Mouse (Mus musculus) leukemia stem cell, adult 10-12 weeks (primary cell): ENCODE data around the gene Cgrrf1. TPM values are rescaled to one million over a fixed set of nuclear protein-coding genes. Genes with fewer than 3 reads are reported as not detected.

Source experiments
- polyA plus RNA-seq: library from polyadenylated mRNA; stranded (reverse); fragments of >175 nt; gene quantifications from 2 replicates; pipeline ENCODE4 v1.2.3, GENCODE M21; 2012; ENCODE audit warnings: low replicate concordance

Cgrrf1 gene
- polyA plus RNA-seq, result 7.5 and 20.8 TPM in 2 replicates

DNA sequence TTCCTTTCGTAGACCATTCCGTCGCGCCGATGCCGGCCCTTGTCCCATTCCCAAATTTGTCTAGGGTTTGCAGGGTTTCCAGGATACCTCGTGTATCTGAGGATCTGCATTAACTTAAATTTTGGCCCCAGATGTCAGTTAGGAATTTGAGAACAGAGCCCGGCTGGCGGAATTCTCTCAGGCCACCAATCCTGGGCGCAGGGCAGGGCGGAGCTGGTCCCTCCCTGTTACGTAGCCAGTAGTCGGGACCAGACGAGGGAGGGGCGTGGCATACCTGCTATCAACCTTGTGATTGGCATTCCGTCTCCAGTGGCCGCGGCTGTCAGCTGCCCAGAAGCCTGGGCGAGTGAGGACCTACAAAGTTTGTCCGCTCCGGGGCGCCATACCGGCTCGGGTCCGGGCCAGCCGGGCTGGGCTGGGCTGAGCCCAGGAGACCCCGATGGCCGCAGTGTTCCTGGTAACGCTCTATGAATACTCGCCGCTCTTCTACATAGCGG, at the start of gene Cgrrf1:
Gene Cgrrf1, plus strand, starts transcription at position 289 of the 497 bp plus-strand sequence.

DNA sequence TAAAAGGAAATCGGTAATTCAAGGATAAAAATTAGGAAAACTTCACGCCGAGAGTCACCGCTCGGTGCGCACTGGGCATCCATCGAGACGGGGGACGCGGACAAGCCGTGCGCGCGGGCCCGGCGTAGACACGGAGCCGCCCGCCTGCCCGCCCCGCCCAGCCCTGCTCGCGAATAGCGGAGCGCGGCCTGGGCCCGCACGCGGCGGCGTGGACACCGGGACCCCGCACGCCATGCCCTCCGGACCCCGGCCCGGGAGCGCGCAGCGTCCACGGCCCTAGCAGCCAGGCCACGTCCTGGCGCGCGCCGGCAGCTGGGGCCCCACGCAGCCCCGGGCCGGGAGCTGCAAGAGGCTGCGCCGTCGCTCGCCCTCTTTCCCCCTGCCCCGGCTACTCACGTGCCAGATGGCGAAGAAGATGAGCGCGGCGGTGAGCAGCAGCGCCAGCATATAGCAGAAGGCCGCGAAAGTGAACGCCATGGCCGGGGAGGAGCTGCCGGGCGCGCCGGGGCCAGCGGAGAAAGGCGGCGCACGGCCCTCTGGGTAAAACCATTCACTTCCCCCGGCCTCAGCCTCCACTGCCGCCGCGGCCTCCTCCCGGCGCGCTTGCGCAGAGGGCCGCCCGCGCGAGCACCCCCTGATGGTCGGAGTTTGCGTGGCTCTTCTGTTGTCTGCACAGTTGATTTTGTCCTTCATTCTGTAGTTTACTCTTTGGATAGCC, 44.0 kb upstream of the Cgrrf1 start, which contains the start of gene Cnih1:
Gene Cnih1, minus strand, starts transcription at position 625 of the 718 bp plus-strand sequence.

DNA sequence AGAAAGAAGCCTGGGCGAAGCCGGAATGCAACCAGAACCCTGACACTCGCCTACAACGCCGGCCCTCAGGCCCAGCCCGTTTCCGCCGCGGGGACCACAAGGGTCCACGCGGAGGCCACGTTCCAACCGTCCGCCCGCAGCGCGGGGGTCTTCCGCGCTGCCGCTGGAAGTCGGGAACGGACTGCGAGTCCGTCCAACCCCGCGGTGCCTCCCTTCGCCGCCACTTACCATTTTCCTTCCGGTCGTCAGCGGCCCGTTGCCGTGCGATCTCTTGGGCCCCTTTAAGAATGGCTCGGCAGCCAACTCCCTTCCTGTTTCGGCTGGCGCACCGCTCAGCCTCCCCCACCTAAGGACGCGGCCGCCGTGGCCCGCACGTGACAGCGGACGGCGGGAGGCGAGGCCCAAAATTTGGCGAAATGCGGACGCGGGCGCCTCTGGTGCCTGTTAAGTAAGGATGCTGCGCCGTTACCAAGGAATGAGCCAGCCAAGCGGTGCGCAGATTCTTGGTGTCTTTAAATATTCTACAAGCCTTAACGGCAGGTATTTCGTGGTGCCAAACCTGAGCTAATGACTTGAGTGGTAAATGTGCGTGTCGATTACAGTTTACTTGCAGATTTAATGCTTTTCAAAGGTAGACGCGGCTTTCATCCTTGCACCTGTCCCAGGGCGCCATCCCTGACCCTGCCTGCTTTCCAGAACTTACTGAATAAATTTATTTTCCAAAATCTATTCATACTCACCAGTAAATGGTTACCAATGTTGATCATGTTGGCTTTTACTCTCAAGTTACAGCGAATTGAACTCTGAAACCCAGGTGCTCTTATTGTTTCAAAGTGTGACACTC, 9.8 kb upstream of the Cgrrf1 start, which contains the start of gene Gmfb:
Gene Gmfb, minus strand, starts transcription at position 370 of the 844 bp plus-strand sequence.

DNA sequence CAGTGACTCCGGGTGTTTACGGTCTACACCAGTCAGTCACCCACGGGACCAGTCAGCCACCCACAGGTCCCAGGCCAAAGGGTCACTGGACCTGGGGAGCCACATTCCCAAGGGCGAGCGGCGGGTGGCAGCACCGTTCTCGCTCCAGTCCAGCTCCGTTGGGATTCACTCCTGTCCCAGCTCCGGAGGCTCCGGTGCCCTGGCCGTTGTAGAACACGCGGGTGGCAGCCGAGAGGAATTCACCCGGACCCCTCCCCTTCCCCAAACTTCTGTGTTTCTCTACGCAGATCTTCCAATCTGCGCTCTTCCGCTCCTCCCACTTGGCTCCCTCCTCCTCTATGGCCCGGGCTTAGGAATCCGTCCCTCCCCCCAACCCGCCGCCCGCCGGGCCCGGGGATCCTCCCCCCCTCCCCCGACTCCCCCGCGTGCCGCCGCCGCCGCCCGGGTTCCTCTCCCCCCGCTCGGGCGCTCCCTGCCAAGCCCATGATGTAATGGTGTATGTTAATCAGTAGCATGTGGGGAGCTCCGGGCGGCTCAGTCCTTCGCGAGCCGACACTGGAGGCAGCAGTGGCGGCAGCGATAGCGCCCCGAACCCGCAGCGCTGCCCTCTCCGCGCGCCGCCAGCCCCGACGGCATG, 50.6 kb downstream of the Cgrrf1 start, which contains the start of gene Samd4:
Gene Samd4, plus strand, starts transcription at position 424 of the 637 bp plus-strand sequence.

Other genes starting within 250 kb of the Cgrrf1 start
- gene Cdkn3, start 71.6 kb upstream of the Cgrrf1 start, polyA plus RNA-seq, result 0.96 and 6.8 TPM in 2 replicates
- gene Cnih1, start 43.7 kb upstream of the Cgrrf1 start, polyA plus RNA-seq, result 18.5 and 127 TPM in 2 replicates
- 0.23 and 1.9 TPM in 2 replicates for gene Gmfb, start 9.9 kb upstream of the Cgrrf1 start, polyA plus RNA-seq
- 1.1 and 8.5 TPM in 2 replicates for gene Samd4, start 50.7 kb downstream of the Cgrrf1 start, polyA plus RNA-seq